Mouse (Mus musculus): ENCODE measurements around the gene Tmem145. TPM values are rescaled to one million over a fixed set of nuclear protein-coding genes. Genes with fewer than 3 reads are reported as not detected.

Tmem145 gene
- polyA plus RNA-seq, 1 experiment: 0.28 TPM

GRCm38 (mm10) chr7:25272445-25273258 lies 33.3 kb upstream of the Tmem145 start:
- Histone ChIP-seq H3K36me3 (ENCODE audit: control insufficient read depth, insufficient read depth, low read length) (no peaks in the 10 kb centered on the region), H3K27ac (ENCODE audit: insufficient read depth, low read depth, low read length) (no peak overlapping the region), H3K4me1 (ENCODE audit: control insufficient read depth, insufficient read depth, low read length) (peaks cover 17% of the 10 kb centered on the region), H3K4me3 (ENCODE audit: insufficient read depth, low read depth, low read length) (no peak overlapping the region), H3K27me3 (replicated peaks; ENCODE audit: control insufficient read depth, insufficient read depth, low read length) (no peaks in the 10 kb centered on the region)
- no peak for DNase-seq
- 87% methylated on average over 38 of the region's 38 CpGs for WGBS
- TF ChIP-seq CTCF (conservative IDR thresholded peaks at IDR 0.05; ENCODE audit: insufficient read depth, insufficient read length, low read depth, low read length) (no peak), POLR2A (IDR thresholded peaks at IDR 0.05; ENCODE audit: low read depth, low read length) (no peak)

DNA sequence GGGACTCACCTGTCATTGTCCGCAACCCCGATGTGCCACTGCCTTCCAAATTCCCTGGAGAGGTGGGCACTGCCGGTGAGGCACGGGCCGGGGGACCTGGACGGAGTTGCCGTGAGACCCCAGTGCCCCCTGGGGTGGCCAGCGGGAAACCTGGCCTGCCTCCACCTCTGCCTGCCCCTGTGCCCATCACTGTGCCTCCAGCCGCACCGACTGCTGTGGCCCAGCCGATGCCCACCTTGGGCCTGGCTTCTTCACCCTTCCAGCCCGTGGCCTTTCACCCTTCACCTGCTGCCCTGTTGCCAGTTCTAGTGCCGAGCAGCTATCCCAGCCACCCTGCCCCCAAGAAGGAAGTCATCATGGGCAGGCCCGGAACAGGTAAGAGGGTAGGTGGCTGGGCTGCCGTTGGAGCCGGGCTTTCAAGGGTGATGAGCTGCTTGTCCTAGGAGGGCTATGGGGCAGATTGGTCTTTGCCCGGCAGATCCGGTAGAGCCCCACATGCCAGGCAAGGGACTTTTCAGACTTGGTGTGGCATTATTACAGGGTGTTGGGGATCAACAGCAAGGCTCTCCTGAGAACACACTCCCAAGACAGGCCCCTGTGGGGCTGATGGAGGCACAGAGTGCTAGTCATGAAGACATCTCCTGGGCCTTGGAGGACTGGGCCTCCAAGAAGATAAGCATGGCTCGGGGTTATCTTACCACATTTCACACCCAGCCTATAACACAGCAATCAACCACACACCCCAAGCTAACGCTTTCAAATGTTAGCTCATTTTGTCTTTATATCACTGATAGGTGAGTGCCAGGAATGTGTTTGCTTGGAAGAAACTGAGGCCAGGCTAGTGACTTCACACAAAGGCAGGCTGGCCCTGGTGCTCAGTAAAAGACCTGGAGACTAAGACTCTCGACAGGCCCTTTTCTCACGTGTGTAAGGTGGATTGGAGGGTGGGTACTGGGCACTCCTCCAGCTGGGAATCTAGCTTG lies 32.4 kb upstream of the Tmem145 start:
- H3K4me1 ChIP-seq (ENCODE audit: control insufficient read depth, insufficient read depth, low read length): peaks cover 21% of the 10 kb centered on the region
- no peak overlapping the region for H3K4me3 ChIP-seq (ENCODE audit: insufficient read depth, low read depth, low read length)
- WGBS: 88% methylated on average over 22 of the region's 22 CpGs
- H3K27me3 ChIP-seq (replicated peaks; ENCODE audit: control insufficient read depth, insufficient read depth, low read length): no peaks in the 10 kb centered on the region
- H3K27ac ChIP-seq (ENCODE audit: insufficient read depth, low read depth, low read length): no peak overlapping the region
- DNase-seq: no peak
- no peak for TF ChIP-seq CTCF (conservative IDR thresholded peaks at IDR 0.05; ENCODE audit: insufficient read depth, insufficient read length, low read depth, low read length)
- no peak for TF ChIP-seq POLR2A (IDR thresholded peaks at IDR 0.05; ENCODE audit: low read depth, low read length)
- no peaks in the 10 kb centered on the region for H3K36me3 ChIP-seq (ENCODE audit: control insufficient read depth, insufficient read depth, low read length)

GRCm38 (mm10) chr7:25274571-25274970 lies 31.3 kb upstream of the Tmem145 start:
- DNase-seq: no peak
- no peak overlapping the region for H3K27ac ChIP-seq (ENCODE audit: insufficient read depth, low read depth, low read length)
- 55% methylated on average over 5 of the region's 5 CpGs for WGBS
- no peak for TF ChIP-seq CTCF (conservative IDR thresholded peaks at IDR 0.05; ENCODE audit: insufficient read depth, insufficient read length, low read depth, low read length)
- no peak for TF ChIP-seq POLR2A (IDR thresholded peaks at IDR 0.05; ENCODE audit: low read depth, low read length)
- H3K27me3 ChIP-seq (replicated peaks; ENCODE audit: control insufficient read depth, insufficient read depth, low read length): no peaks in the 10 kb centered on the region
- H3K36me3 ChIP-seq (ENCODE audit: control insufficient read depth, insufficient read depth, low read length): no peaks in the 10 kb centered on the region
- H3K4me3 ChIP-seq (ENCODE audit: insufficient read depth, low read depth, low read length): no peak overlapping the region
- peaks cover 19% of the 10 kb centered on the region for H3K4me1 ChIP-seq (ENCODE audit: control insufficient read depth, insufficient read depth, low read length)

GRCm38 (mm10) chr7:25274996-25275395 lies 30.9 kb upstream of the Tmem145 start:
- 77% methylated on average over 3 of the region's 3 CpGs for WGBS
- TF ChIP-seq POLR2A (IDR thresholded peaks at IDR 0.05; ENCODE audit: low read depth, low read length) (no peak), CTCF (conservative IDR thresholded peaks at IDR 0.05; ENCODE audit: insufficient read depth, insufficient read length, low read depth, low read length) (no peak)
- Histone ChIP-seq H3K4me1 (ENCODE audit: control insufficient read depth, insufficient read depth, low read length) (peaks cover 18% of the 10 kb centered on the region), H3K4me3 (ENCODE audit: insufficient read depth, low read depth, low read length) (no peak overlapping the region), H3K36me3 (ENCODE audit: control insufficient read depth, insufficient read depth, low read length) (no peaks in the 10 kb centered on the region), H3K27ac (ENCODE audit: insufficient read depth, low read depth, low read length) (no peak overlapping the region), H3K27me3 (replicated peaks; ENCODE audit: control insufficient read depth, insufficient read depth, low read length) (no peaks in the 10 kb centered on the region)
- DNase-seq: no peak

DNA sequence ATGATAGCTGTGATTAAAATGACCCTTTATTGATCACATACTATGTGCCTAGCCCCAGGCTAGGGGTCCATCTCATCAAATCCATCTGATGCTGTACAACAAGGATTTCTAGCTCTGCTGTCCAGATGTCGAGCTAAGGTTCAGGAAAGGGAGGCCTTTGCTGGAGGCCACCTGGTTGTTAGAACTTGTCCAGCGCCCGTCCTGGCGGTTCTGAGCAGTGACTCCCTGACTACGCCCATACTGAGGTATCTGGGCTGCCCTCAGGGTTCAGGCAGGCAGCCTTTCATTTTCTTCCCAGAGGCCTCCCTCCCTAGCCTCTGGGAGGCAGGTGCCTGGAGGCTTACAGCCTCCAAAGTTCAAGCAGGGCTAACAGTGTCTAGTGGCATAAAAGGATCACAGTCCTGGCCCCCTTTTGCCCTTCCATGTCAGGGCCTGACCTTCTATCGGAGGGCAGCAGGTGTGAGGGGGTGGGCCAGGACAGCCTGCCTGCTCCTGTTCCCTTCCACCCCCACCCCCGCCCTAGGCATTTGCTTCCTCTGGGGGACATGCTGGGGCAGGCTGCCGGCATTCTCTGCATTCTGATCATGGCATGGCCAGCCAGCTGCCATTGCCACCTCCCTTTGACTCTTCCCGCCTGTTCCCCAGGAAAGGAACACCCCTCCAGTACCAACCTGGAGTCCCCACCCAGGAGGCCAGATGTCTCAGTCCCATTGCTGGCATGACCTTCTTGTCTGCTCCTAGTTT lies 30.2 kb upstream of the Tmem145 start:
- Histone ChIP-seq H3K4me1 (ENCODE audit: control insufficient read depth, insufficient read depth, low read length) (peaks cover 17% of the 10 kb centered on the region), H3K36me3 (ENCODE audit: control insufficient read depth, insufficient read depth, low read length) (no peaks in the 10 kb centered on the region), H3K27ac (ENCODE audit: insufficient read depth, low read depth, low read length) (peak overlapping the region; percentile 33), H3K27me3 (replicated peaks; ENCODE audit: control insufficient read depth, insufficient read depth, low read length) (no peaks in the 10 kb centered on the region), H3K4me3 (ENCODE audit: insufficient read depth, low read depth, low read length) (no peak overlapping the region)
- TF ChIP-seq POLR2A (IDR thresholded peaks at IDR 0.05; ENCODE audit: low read depth, low read length) (no peak), CTCF (conservative IDR thresholded peaks at IDR 0.05; ENCODE audit: insufficient read depth, insufficient read length, low read depth, low read length) (no peak)
- WGBS: 45% methylated on average over 9 of the region's 9 CpGs
- DNase-seq: no peak

- no peak overlapping the region for H3K4me3 ChIP-seq (ENCODE audit: insufficient read depth, low read depth, low read length)
- peak overlapping the region; percentile 70; the same call in 1 of the 2 replicates for H3K27ac ChIP-seq (ENCODE audit: insufficient read depth, low read depth, low read length)
- no peak for DNase-seq
- peaks cover 26% of the 10 kb centered on the region for H3K4me1 ChIP-seq (ENCODE audit: control insufficient read depth, insufficient read depth, low read length)
- no peaks in the 10 kb centered on the region for H3K27me3 ChIP-seq (replicated peaks; ENCODE audit: control insufficient read depth, insufficient read depth, low read length)
- 79% methylated on average over 4 of the region's 4 CpGs for WGBS
- TF ChIP-seq CTCF (conservative IDR thresholded peaks at IDR 0.05; ENCODE audit: insufficient read depth, insufficient read length, low read depth, low read length) (no peak), POLR2A (IDR thresholded peaks at IDR 0.05; ENCODE audit: low read depth, low read length) (no peak)
- H3K36me3 ChIP-seq (ENCODE audit: control insufficient read depth, insufficient read depth, low read length): no peaks in the 10 kb centered on the region
These were observed 28.5 kb upstream of the Tmem145 start for GRCm38 (mm10) chr7:25277405-25277804.
